Mouse (Mus musculus) brain, embryonic 14.5 days (tissue): ENCODE measurements around the gene Lsm11. TPM values are rescaled to one million over a fixed set of nuclear protein-coding genes. Genes with fewer than 3 reads are reported as not detected.

Experiments
- DNase-seq: peaks from one replicate; pipeline ENCODE4 v3.0.0-alpha.2; 2011; ENCODE audit warnings: low read depth
- CTCF ChIP-seq: fragments of 200-500 bp; IDR thresholded peaks from 2 replicates; pipeline ENCODE4 v1.5.1; 2012; ENCODE audit warnings: inconsistent platforms, mild to moderate bottlenecking, moderate library complexity, borderline replicate concordance; ENCODE audit not compliant: insufficient read depth, insufficient read length; ENCODE audit errors: extremely low read depth
- POLR2A ChIP-seq: fragments of 200-500 bp; IDR thresholded peaks from 2 replicates; pipeline ENCODE4 v1.6.1; 2012; ENCODE audit warnings: mild to moderate bottlenecking, inconsistent platforms, borderline replicate concordance; ENCODE audit not compliant: poor library complexity, insufficient read depth, insufficient read length, severe bottlenecking; ENCODE audit errors: extremely low read depth
- polyA plus RNA-seq: library from polyadenylated mRNA; depleted of rRNA; stranded (reverse); fragments of >200 nt; gene quantifications from 2 replicates; pipeline ENCODE4 v1.2.3, GENCODE M21; 2012

The Lsm11 gene
- polyA plus RNA-seq, 1 experiment: 29.7 TPM

DNA sequence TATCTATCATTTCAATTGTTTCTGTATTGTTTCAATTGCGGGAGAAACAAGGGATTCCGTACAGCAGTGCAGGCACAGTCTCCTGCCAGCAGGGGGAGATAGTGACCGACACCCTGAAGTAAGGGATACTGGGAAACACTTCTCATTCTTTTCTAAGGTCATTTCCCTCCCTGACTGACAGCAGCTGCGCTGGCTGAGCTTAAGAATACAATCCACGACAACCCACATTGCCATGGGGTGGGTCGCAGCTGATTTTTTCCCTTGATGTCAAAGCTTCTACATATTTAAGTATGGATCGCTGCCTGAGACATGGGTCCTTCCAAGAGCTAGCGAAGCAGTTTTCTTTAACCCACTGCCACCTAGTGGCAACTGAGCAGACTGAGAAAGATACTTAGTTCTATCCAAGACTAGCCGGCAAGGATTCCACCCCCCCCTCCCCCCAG, 18.1 kb downstream of the Lsm11 start:
- peak; percentile 95 for DNase-seq
- no peak for TF ChIP-seq POLR2A
- peak; percentile 79 for TF ChIP-seq CTCF

DNA sequence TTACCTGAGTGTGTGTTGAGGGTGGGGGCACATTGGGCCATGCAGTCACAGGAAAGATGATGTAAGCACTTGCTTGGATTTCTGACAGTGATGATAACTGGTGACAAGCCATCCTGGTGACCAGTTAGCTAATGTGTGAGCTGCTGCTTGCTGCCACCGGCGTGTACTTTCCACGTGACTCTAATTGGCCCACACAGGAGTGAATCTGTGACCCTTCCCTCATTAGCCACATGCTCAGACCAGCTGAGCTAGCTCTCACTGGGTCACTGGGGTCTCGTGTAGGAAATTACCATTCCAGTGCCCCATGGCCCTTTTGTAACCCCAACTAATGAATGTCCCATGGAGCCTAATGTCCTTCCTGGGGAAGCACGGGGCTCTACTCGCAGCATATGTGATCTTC, 19.3 kb downstream of the Lsm11 start:
- no peak for TF ChIP-seq CTCF
- no peak for TF ChIP-seq POLR2A
- DNase-seq: peak; percentile 62

DNA sequence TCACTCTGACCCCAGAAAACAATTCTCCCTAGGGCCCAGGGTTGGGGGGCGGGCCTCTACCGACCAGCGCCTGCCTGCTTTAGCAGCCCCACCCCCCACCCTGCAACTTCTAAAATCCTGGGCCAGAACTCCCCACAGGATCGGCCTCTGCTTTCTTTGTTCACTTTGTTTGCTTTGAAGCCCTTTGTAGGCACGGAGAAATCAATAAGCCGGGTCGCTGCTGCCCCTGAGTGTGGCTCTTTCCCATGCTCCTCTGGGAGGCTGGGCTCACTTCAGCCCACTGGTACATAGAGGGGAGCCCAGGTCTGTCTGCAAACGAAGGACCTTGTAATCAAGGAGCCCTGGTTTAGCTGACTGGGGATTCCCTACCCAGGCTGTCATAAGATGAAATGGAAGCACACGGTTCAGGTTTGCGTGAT, 23.2 kb downstream of the Lsm11 start:
- TF ChIP-seq POLR2A (no peak), CTCF (no peak)
- peak; percentile 72 for DNase-seq

DNA sequence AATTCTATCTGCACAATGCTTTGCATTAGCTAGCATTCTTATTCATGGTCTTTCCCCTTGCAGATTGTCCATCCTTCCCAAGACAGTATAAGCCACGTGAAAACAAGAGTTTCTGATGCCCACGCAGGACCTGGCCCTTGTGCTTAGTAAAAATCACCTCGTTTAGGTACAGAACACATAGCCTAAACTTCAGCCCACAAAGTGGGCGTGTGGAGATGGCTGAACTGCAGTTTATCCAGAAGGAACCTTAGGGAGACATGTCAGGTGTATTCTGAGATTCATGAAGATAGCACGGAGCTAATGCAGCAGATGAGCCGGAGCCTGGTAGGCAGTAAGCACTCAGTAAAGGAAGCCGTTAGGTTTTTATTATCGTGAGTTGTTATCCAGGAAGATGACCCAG, 23.7 kb downstream of the Lsm11 start:
- TF ChIP-seq POLR2A (no peak), CTCF (no peak)
- no peak for DNase-seq

DNA sequence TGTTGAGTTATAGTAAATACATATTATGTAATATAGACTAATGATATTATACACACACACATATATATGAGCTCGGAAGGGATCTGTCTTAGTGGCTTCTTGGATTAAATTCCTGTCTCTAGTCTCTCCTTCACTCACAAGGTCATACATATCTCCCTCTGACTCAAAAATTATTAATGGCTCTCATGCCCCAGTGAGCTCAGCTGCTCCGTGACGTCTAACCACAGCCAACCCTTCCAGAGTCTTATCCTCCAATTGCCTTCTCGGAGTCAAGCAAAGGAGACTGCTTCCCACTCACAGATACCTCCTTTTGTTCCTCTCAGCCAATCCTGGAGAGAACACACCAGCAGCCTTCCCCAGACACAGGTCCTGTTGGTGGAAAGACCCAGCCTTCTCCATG, 25.9 kb downstream of the Lsm11 start:
- no peak for DNase-seq
- TF ChIP-seq CTCF (no peak), POLR2A (no peak)

DNA sequence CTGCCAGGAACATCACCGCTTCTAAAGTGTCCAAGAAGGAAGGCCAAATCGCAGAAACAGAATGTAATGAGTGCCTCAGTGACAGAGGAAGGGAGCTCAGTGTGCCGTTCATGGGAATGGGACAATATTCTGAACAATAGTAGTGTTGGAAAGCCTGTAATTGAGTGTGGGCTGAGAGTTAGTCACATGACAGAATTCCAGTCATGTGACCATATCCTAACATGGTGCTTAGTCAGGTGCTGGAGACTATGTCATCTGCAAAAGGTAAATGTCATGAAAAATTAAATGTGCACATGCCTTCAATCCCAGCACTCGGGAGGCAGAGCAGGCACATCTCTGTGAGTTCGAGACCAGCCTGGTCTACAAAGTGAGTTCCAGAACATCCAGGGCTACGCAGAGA, 26.7 kb downstream of the Lsm11 start:
- no peak for DNase-seq
- TF ChIP-seq CTCF (no peak), POLR2A (no peak)

DNA sequence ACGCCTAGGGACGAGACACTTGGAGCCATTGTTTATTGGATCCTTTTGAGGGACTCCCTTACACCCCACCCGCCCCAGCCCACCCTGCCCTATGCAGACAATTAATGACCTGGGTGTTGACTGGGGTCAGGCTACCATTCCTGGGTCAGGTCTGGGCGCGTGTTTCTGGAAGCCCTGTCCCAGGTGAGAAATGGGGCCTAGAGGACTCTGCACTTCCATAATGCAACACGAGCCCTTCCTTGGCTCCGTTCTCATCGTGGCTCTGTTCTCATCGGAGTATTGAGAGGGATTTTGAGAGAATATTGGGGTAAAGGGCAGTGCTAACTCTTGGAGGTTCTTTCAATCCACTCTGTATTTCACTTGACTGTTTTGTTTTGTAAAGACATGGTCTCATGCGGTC, 28.5 kb downstream of the Lsm11 start:
- TF ChIP-seq CTCF (no peak), POLR2A (no peak)
- DNase-seq: no peak

DNA sequence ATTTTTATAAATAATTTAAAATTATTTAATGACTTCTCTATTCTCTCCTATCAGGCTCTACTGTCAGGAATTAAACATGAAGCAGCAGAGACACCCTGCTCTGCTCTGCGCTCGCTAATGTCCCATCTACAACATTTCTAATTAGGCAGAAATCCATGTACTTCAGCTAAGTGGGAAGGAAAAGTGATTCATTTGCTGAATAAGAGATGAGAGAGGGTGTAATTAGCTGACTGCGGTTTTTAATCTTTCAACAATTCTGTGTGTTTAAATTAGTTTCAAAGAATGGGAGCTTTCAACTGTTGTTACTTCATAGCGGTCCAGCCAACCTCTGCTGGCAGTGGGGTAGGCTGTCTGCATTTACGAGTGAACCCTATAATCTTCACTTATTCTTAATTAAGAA, 34.0 kb downstream of the Lsm11 start:
- TF ChIP-seq CTCF (no peak), POLR2A (no peak)
- DNase-seq: peak; percentile 81

DNA sequence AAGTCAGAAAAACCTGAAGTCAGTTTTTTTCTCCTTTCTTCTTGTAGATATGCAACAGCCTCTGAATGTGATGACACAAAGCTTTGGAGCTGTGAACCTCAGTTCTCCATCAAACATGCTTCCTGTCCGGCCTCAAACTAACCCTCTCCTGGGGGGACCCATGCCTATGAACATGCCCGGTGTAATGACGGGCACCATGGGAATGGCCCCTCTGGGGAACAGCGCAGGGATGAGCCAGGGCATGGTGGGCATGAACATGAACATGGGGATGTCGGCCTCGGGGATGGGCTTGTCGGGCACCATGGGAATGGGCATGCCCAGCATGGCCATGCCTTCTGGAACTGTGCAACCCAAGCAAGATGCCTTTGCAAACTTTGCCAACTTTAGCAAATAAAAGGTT, 35.8 kb downstream of the Lsm11 start:
- TF ChIP-seq CTCF: no peak
- no peak for TF ChIP-seq POLR2A
- no peak for DNase-seq

DNA sequence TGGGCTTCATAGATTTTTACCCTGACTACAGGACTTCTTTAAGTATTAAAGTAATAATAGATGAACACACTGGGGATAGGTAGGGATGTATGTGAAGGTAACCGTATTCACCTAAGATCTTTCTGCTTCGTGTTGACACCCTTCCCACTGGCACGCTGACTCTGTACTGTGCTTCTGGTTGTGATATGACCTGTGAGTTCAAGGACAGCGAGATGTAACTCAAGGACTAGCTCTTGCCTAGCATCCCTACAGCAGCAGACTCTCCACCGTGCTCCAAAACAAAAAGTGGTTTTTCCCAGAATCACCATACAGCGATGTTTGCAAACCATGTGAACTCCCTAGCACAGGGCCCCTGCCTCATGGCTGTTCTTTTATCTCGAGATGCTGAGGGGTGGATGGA, 36.7 kb downstream of the Lsm11 start:
- DNase-seq: no peak
- TF ChIP-seq CTCF (no peak), POLR2A (no peak)

DNA sequence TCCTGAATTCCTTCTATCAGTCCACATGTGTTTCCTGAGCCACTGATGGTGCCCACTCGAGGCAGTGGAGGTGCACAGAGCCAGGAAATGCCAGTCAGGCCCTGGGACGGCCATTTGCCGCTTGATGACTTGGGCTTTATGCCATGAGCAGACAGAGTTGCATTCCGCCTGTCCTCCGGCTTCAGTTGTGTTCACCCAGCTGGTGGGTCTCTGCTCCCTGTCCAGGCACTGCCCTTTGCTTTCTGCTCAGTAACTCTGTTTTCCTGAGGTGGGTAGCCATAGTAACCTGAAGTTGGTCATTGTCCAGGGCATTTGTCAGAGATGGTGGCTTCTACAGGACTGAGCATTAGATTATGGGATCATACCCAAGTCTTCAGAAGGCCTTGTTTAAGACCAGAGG, 37.4 kb downstream of the Lsm11 start:
- no peak for DNase-seq

DNA sequence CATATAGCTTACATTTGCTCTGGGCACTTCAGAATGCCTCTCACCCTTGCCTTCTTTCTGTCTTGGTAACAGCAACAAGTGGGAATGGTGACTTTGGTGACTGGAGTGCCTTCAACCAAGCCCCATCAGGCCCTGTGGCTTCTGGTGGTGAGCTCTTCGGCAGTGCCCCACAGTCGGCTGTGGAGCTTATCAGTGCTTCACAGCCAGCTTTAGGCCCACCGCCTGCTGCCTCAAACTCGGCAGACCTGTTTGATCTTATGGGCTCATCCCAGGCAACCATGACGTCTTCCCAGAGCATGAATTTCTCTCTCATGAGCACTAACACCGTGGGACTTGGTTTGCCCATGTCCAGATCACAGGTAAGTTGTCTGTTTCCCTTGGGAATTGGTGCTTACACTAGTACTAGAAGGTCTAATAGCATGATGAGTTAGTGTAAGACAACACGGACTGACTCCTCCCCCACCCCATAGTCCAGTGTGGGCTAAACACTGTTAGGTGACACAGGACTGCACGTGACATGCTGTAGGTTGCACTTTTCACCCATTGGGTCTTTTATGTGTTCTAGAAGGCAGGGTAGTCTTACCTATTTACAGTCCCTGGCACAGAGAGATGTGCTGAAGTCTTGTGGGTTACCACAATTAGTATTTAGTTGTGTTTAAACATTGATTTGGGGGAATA, 38.5 kb downstream of the Lsm11 start:
- no peak for DNase-seq
- TF ChIP-seq POLR2A (no peak), CTCF (no peak)

More for the DNA sequence above, 37.4 kb downstream of the Lsm11 start:
- no peak for TF ChIP-seq CTCF

DNA sequence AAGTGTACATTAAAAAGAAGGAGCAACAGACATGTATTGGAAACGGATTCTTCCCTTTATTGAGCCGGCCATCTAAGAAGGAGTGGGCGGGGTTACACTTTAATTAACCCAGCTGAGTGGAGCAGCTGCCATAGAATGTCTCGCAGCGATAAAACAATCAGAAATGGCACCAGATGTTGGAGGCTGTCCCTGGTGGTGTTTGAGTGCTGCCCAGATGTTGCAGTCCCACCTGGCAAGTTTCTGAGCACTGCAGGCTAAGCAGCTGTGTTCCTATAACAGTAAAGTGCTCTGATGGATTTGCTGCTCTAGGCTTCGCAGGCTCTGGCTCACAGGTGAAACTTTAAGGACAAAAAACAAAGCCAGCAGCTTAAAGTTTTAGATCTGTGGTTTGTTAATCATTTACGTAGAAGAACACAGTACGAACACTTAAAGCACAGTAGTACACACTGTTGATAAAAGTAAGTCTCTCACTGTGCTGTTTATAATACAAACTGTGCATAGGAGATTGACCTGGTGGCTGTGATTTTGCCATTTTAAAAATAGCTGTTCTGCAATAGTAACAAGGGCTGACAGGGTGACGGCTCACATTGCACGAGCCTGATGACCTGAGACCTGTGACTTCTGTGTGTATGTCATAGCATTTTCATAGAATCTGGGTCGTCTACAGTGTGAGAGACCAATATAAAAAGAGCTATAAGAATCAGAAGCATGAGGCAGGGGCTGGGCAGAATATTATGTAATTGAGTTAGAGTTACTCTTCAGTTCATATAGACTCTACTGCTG, 44.3 kb downstream of the Lsm11 start:
- peak; percentile 51 for DNase-seq
- TF ChIP-seq POLR2A: no peak

DNA sequence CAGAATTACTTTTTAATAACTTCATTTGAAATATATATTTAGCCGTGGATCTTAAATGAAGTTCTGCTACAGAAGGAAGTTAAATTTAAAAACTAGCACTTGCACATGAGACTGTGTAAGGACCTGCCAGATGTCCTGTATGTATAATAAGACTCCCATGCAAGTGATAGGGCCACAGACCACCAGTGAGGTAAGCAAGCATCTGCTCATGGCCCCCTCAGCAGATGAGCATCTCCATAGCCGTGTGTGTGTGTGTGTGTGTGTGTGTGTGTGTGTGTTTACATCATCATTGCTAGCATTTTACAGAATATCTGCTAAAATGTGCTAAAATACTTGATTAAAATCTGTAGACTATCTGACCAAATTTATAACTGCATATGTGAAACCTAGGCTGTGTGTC, 47.3 kb downstream of the Lsm11 start:
- DNase-seq: no peak
- TF ChIP-seq CTCF (no peak), POLR2A (no peak)
